Mouse (Mus musculus) lung, adult 2 months (tissue): ENCODE data around the gene Rassf10.

Source experiments
- CTCF ChIP-seq: fragments of 200-500 bp; IDR thresholded peaks from 2 replicates; pipeline ENCODE4 v1.5.1; 2011; ENCODE audit warnings: mild to moderate bottlenecking, low read length, control low read depth; ENCODE audit not compliant: insufficient read depth
- POLR2A ChIP-seq: fragments of 200-500 bp; IDR thresholded peaks from 2 replicates; pipeline ENCODE4 v1.6.1; 2011; ENCODE audit warnings: low read depth, mild to moderate bottlenecking, control low read depth, low read length, borderline replicate concordance; ENCODE audit errors: extremely low read depth

DNA sequence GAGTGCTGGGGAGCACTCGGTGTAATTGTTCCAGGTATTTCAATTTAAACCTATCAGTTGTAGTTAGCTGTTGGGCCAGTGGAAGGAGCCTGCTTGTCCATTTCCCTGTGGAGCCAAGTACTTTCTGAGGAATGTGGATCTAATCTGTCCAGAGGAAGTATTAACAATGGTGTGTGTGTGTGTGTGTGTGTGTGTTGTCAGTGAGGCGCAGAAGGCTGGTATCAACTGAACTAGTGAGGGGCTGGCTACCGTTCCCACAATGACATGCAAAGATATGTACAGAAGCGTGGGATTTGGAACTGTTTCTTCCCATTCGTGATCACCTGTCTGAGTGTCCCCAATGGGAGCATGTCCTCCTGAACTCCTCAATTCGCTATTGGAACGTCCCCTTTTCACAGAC lies 3.2 kb downstream of the Rassf10 start:
- TF ChIP-seq POLR2A (no peak), CTCF (no peak)
